Mouse (Mus musculus): Measurements from ENCODE around the gene Adgrv1.
"Not testable (repeated sequence)": the region's sequence is repeated elsewhere in the genome, so short reads cannot be mapped to it uniquely, and the experiment has no call there.

Adgrv1 gene

GRCm38 (mm10) chr13:81628631-81629190 lies 4.2 kb downstream of the Adgrv1 start:
- intact Hi-C loops (cut with DNase I), result no loop called here

- intact Hi-C loops (cut with DNase I), result not testable (repeated sequence)
Observed at GRCm38 (mm10) chr13:81627861-81628260, 5.1 kb downstream of the Adgrv1 start.

GRCm38 (mm10) chr13:81610349-81610748 lies 22.6 kb downstream of the Adgrv1 start:
- intact Hi-C loops (cut with DNase I), result no loop called here

DNA sequence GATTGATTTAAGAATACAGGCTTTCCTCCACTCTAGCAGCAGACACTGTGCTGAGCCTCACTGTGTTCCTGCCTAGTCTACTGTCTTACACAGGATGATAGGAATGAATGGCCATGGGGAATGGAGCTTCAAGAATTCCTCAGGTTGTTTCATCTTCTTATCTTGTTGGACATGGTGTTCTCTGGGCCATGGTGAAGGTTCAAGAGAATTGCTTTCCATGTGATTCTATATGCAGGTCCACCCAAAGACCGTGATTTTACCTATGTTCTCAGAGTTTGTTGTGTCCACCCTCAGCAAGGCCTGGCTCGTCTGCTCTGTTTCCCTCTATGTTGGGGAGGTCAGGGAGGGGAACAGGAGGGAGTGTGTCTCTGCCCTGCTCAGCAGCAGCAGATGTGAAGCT lies 26.0 kb downstream of the Adgrv1 start:
- intact Hi-C loops (cut with DNase I), result no loop called here

DNA sequence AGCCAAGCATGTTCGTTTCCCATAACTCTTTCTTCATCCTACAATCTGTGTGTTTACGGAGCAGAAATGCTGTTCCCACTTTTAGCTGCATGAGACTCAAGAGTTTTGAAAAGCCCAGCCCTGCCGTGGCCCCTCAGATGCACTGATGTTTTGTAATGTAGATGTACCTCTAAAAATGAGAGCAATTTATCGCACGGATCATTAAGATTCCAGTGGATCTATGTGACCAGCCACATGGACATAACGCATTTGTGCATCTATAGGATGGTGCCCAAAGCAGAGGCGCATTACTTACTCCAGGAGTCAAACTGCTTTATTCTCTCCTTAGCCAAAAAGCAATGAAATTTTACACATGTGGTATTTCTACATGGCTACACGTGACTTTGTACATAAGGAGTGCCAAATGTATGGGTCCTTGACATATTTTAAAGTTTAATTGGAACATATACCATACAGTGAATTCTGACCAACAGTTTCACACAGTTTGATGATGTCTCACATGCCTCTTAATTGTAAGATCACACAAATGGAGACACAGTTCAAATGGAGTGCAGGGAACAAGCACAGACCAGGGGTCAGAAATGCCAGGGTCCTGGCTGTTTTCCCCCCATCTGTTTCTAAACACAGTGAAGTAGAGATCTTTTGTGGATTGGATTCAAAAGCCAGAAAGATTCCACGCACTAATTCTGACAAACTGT lies 35.9 kb downstream of the Adgrv1 start:
- intact Hi-C loops (cut with DNase I), result no loop called here

- intact Hi-C loops (cut with DNase I), result no loop called here
Observed at GRCm38 (mm10) chr13:81578692-81579091, 54.3 kb downstream of the Adgrv1 start.

GRCm38 (mm10) chr13:81570241-81570821 lies 62.6 kb downstream of the Adgrv1 start:
- intact Hi-C loops (cut with DNase I), result no loop called here

DNA sequence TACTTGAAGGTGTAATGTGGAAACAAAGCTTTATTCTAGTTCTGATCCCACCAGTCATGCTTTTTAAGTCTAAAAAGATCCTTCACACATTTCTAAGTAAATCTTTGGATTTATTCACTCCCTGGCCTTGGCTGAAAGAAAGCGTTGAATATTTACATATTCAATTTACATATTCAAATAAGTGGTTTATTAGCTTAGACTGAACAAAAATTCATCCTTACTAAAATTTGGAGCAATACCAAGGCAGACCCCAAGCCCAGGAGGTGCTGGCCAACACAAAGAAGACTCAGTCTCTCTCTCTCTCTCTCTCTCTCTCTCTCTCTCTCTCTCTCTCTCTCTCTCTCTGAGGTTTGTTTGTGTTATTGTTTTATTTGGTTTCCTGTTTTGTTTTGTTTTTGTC lies 82.9 kb downstream of the Adgrv1 start:
- intact Hi-C loops (cut with DNase I), result no loop called here

DNA sequence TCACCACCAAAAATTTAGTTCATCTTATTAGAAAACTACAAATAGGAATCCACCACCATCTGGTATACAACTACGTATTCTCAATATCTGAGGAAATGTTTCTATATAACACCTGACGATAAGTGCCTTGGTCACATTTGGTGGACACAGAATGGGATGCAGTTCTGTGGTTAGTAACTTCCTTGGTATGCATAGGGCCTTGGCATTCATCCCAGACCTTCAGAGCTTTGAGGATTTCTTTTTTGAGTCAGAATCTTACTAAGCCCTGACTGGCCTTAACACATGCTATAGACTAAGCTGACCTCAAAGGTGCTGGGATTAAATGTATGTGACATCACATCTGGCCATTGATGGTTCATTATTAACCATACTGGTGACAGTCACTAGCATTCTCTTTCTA lies 98.0 kb downstream of the Adgrv1 start:
- intact Hi-C loops (cut with DNase I), result no loop called here

DNA sequence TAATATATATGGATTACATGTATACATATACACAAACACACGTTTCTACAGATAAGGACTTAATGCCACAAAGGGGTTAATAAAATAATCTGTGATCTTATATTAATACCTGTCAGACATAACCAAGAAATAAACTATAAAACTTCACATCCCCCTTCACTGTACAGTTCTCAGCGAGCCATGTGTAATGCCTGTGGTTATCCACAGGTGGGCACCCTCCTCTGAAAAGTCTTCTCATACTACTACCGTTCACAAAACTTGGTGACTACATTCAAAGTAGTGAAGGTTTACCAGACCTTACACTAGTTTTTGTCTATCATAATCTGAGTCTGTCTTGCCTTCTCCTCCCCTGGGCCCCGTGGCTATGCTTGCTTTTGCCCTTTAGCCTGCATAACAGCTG lies 106.3 kb downstream of the Adgrv1 start:
- intact Hi-C loops (cut with DNase I), result loop anchor here (10.0 kb wide), 1 partner anchor 238 kb away; no protein-coding TSS in a partner anchor

DNA sequence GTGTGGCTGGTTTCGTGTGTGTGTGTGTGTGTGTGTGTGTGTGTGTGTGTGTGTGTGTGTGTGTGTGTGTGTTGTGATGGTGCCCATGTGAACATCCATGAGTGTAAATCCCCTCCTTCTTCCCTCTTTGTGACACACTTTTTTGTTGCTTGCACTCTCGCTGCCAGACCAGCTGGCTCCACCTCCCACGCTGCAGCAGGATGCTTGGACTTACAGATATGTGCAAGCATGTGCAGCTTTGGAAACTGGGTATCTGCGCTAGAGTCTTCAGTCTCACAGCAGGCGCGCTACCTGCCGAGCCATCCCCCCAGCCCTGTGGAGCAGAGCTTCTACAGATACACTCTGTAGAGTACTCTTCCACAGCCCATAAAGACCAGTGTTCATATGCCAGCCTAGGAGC lies 122.8 kb downstream of the Adgrv1 start:
- intact Hi-C loops (cut with DNase I), result no loop called here

GRCm38 (mm10) chr13:81497035-81497434 lies 135.9 kb downstream of the Adgrv1 start:
- intact Hi-C loops (cut with DNase I), result no loop called here

- intact Hi-C loops (cut with DNase I), result no loop called here
Observed at GRCm38 (mm10) chr13:81491971-81492370, 141.0 kb downstream of the Adgrv1 start.

DNA sequence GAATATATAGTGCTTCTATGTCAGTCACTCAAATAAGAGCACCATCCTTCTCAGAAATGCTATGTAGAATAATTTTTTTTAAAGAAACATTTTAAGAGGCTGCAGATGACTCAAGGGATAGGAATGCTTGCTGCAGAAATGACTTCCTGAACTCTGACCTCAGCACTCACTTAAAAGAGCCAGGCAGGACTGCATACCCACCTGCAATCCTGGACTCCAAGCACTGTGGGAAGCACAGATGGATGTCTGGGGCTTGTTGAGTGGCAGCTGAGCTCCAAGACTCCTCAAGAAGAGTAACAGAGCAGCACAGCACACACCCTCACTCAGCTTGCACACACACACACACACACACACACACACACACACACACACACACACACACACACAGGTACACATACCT lies 146.0 kb downstream of the Adgrv1 start:
- intact Hi-C loops (cut with DNase I), result no loop called here

- intact Hi-C loops (cut with DNase I), result no loop called here
Observed at GRCm38 (mm10) chr13:81473750-81474149, 159.2 kb downstream of the Adgrv1 start.

GRCm38 (mm10) chr13:81466661-81467060 lies 166.3 kb downstream of the Adgrv1 start:
- intact Hi-C loops (cut with DNase I), result no loop called here

DNA sequence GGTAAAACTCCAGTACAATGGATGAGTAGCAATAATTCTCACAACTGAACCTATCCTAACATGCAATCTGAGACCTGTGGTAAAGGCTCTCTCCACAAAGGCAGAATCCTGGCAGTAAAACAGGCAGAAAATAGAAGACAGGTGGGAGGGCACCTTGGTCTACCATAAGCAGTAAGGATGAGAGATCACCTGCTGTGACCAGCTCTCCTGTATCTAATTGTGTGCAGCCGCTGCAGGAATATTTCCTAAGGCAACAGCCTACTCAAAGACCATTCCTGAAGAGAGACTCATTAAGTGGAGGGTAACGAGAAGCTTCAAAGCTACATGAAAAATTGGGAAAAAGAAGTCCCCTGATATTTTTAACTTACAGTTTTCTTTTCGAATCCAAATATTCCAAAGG lies 167.2 kb downstream of the Adgrv1 start:
- intact Hi-C loops (cut with DNase I), result no loop called here

- intact Hi-C loops (cut with DNase I), result no loop called here
Observed at GRCm38 (mm10) chr13:81449630-81450029, 183.3 kb downstream of the Adgrv1 start.

- intact Hi-C loops (cut with DNase I), result no loop called here
Observed at GRCm38 (mm10) chr13:81449198-81449597, 183.8 kb downstream of the Adgrv1 start.

- intact Hi-C loops (cut with DNase I), result no loop called here
Observed at GRCm38 (mm10) chr13:81441412-81441811, 191.5 kb downstream of the Adgrv1 start.

GRCm38 (mm10) chr13:81439390-81440025 lies 193.4 kb downstream of the Adgrv1 start:
- intact Hi-C loops (cut with DNase I), result loop anchor here (1.0 to 5.0 kb wide), 2 partner anchors 203 to 321 kb away; no protein-coding TSS in a partner anchor

GRCm38 (mm10) chr13:81437088-81437487 lies 195.9 kb downstream of the Adgrv1 start:
- intact Hi-C loops (cut with DNase I), result loop anchor here (5.0 kb wide), 1 partner anchor 205 kb away; no protein-coding TSS in a partner anchor
